Mouse (Mus musculus): ENCODE data around the gene Sfxn2. TPM values are rescaled to one million over a fixed set of nuclear protein-coding genes. Genes with fewer than 3 reads are reported as not detected.

Sfxn2 gene
- polyA plus RNA-seq, 1 experiment = 1.3 TPM

DNA sequence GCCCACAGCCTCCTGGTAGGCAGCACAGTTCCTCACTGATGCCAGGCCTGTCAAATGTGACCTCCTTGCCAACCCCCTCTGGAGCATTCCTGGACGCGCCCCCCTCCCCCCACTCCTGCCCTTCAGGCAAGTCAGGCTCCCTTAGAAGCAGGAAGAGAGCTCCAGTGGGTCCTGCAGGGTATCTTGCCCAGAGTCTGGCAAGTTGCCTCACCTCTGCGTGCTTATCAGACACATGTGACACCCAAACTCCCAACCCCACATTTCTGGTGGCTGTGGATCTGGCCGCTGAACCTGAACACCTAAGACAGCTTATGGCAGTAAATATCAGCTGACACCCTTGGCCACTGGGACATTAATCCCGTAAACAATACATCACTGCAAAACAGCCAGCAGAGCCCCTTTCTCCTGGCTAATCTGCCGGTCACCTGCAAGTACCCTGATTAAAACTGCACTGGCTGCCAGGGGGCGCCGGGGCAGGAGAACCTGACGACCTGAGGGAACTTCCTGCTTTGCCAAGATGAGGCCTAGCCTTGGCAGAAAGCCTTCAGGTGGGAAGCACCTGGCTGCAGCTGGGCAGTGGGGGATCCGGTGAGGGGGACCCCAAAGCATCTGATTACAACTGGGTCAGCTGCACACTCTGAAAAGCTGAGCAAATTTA, 41.0 kb upstream of the Sfxn2 start:
- peak overlapping the region; percentile 35; the same call in 1 of the 2 replicates for H3K27ac ChIP-seq (ENCODE audit: insufficient read depth, low read depth, low read length)
- H3K4me3 ChIP-seq (ENCODE audit: low read depth, low read length) = no peak overlapping the region
- no peaks in the 10 kb centered on the region for H3K36me3 ChIP-seq (ENCODE audit: control insufficient read depth, insufficient read depth, low read length)
- H3K4me1 ChIP-seq (ENCODE audit: control insufficient read depth, insufficient read depth, insufficient read length, low read length) = peaks cover 36% of the 10 kb centered on the region
- H3K27me3 ChIP-seq (ENCODE audit: control insufficient read depth, insufficient read depth, low read length) = no peaks in the 10 kb centered on the region
- TF ChIP-seq CTCF (IDR thresholded peaks at IDR 0.05; ENCODE audit: extremely low read depth, insufficient read length, insufficient replicate concordance, low read depth, low read length) (peak; percentile 11; the same call in 1 of the 2 replicates), POLR2A (IDR thresholded peaks at IDR 0.05; ENCODE audit: low read depth, low read length) (no peak)
- 16% methylated on average over 10 of the region's 10 CpGs for WGBS

DNA sequence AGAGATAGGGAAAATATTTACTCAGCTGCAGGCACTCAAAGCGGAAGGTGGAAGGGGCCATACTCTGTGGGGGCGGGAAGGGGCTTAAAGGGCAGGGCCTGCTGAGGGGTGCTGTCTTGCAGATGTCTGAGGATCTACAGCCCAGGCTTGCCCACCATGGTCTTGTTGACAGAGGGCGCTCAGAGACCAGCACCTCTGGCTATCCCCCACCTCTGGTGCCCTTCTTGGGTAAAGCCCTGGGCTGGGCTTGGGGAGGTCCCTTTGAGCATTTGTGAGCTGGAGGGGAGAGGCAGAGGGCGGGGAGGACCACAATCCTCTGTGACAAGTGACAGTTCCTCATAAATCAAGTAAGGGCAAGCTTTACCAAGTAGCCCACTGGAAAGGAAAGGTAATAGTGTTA, 40.1 kb upstream of the Sfxn2 start:
- no peak for TF ChIP-seq POLR2A (IDR thresholded peaks at IDR 0.05; ENCODE audit: low read depth, low read length)
- TF ChIP-seq CTCF (IDR thresholded peaks at IDR 0.05; ENCODE audit: extremely low read depth, insufficient read length, insufficient replicate concordance, low read depth, low read length) = no peak
- WGBS = 51% methylated on average over 4 of the region's 4 CpGs
- H3K4me3 ChIP-seq (ENCODE audit: low read depth, low read length) = no peak overlapping the region
- H3K36me3 ChIP-seq (ENCODE audit: control insufficient read depth, insufficient read depth, low read length) = no peaks in the 10 kb centered on the region
- no peak overlapping the region for H3K27ac ChIP-seq (ENCODE audit: insufficient read depth, low read depth, low read length)
- peaks cover 35% of the 10 kb centered on the region for H3K4me1 ChIP-seq (ENCODE audit: control insufficient read depth, insufficient read depth, insufficient read length, low read length)
- no peaks in the 10 kb centered on the region for H3K27me3 ChIP-seq (ENCODE audit: control insufficient read depth, insufficient read depth, low read length)

DNA sequence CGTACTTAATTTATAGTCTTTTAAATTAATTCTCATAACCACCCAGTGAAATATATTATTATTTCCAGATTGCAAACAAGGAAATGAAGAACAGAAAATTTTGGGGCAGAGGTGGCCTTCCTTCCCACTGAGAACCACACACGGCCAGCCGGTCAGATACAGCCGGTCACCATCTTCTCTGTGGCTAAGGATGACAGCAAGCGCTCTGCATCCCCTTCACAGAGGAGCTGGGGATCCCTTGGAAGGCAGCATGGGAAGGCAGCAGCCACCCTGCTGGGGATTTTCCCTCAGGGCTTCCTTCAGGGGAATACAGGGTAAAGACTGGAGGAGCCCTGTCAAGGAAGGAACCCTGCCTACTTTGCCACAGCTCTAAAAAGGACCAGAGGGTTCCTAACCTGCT, 39.6 kb upstream of the Sfxn2 start:
- Histone ChIP-seq H3K27ac (ENCODE audit: insufficient read depth, low read depth, low read length) (no peak overlapping the region), H3K27me3 (ENCODE audit: control insufficient read depth, insufficient read depth, low read length) (no peaks in the 10 kb centered on the region), H3K4me1 (ENCODE audit: control insufficient read depth, insufficient read depth, insufficient read length, low read length) (peaks cover 32% of the 10 kb centered on the region), H3K36me3 (ENCODE audit: control insufficient read depth, insufficient read depth, low read length) (no peaks in the 10 kb centered on the region), H3K4me3 (ENCODE audit: low read depth, low read length) (no peak overlapping the region)
- TF ChIP-seq POLR2A (IDR thresholded peaks at IDR 0.05; ENCODE audit: low read depth, low read length) (no peak), CTCF (IDR thresholded peaks at IDR 0.05; ENCODE audit: extremely low read depth, insufficient read length, insufficient replicate concordance, low read depth, low read length) (no peak)
- 75% methylated on average over 5 of the region's 5 CpGs for WGBS

DNA sequence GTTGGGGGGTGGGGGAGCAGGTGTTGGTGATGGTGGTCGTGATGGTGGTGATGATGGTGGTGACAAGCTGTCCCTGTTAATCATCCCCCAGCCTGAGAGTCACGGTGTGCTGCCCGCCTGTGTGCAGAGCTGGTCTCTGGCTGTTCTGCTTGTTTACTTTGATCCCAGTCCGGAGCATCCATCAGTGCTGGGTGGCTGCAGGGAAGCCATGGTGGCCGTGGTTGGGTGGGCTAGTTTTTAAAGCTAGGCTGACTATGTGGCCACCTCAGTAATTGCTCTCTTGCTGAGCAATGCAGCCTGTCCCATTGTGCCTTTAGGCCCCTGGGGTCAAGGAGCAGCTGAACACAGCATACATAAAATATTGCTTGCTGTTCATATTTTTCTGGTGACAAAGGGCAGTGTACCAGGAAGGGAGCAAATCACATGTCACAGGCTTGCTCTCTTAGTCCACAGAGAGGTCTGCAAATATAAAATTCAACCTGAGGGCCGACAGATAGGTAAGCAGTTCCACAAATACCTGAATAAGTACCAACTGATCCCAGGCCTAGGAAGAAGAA, 38.5 kb upstream of the Sfxn2 start:
- Histone ChIP-seq H3K27ac (ENCODE audit: insufficient read depth, low read depth, low read length) (peak overlapping the region; percentile 84), H3K4me1 (ENCODE audit: control insufficient read depth, insufficient read depth, insufficient read length, low read length) (peaks cover 26% of the 10 kb centered on the region), H3K4me3 (ENCODE audit: low read depth, low read length) (no peak overlapping the region), H3K36me3 (ENCODE audit: control insufficient read depth, insufficient read depth, low read length) (no peaks in the 10 kb centered on the region), H3K27me3 (ENCODE audit: control insufficient read depth, insufficient read depth, low read length) (no peaks in the 10 kb centered on the region)
- TF ChIP-seq POLR2A (IDR thresholded peaks at IDR 0.05; ENCODE audit: low read depth, low read length) = peak; percentile 15; the same call in 1 of the 2 replicates
- TF ChIP-seq CTCF (IDR thresholded peaks at IDR 0.05; ENCODE audit: extremely low read depth, insufficient read length, insufficient replicate concordance, low read depth, low read length) = no peak
- 49% methylated on average over 6 of the region's 6 CpGs for WGBS

DNA sequence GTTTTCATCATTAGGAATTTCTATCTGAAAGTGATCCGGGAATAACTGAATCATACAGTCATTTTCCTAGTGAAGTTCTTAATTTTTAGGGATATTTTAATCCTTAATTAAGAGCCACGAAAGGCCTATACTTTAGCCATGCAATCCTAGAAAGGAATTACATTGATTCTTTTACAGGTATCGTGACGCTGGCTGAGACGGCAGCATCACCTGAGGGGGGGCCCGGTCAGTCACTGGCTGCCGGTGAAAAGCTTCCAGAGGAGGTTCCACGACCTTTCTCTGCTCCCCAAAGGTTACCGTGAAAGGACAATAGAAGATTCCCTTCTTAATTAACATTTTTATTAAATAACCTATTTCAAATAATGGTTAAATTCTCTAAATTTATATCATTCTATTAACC, 35.8 kb upstream of the Sfxn2 start:
- Histone ChIP-seq H3K4me1 (ENCODE audit: control insufficient read depth, insufficient read depth, insufficient read length, low read length) (peaks cover 21% of the 10 kb centered on the region), H3K27me3 (ENCODE audit: control insufficient read depth, insufficient read depth, low read length) (no peaks in the 10 kb centered on the region), H3K36me3 (ENCODE audit: control insufficient read depth, insufficient read depth, low read length) (no peaks in the 10 kb centered on the region), H3K27ac (ENCODE audit: insufficient read depth, low read depth, low read length) (no peak overlapping the region), H3K4me3 (ENCODE audit: low read depth, low read length) (no peak overlapping the region)
- TF ChIP-seq POLR2A (IDR thresholded peaks at IDR 0.05; ENCODE audit: low read depth, low read length) = no peak
- no peak for TF ChIP-seq CTCF (IDR thresholded peaks at IDR 0.05; ENCODE audit: extremely low read depth, insufficient read length, insufficient replicate concordance, low read depth, low read length)
- 97% methylated on average over 9 of the region's 9 CpGs for WGBS

DNA sequence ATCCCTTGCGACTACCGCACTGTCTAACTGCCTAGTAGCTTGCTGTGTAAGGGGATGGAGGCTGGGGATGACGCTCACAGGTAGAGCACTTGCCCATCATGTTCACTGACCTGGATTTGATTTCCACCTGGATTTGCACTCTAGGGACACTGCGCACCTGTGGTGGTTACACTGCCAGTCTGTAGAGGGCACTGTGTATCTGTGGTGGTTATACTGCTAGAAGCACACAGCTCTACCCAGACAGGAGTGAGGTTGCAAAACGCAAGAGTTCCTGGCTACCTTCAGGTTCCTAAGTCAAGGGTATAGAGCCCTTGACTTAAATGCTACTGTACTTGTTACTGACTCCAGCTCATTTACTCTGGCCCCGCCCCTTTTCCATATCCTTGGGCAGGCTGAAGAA, 35.0 kb upstream of the Sfxn2 start:
- TF ChIP-seq POLR2A (IDR thresholded peaks at IDR 0.05; ENCODE audit: low read depth, low read length) (no peak), CTCF (IDR thresholded peaks at IDR 0.05; ENCODE audit: extremely low read depth, insufficient read length, insufficient replicate concordance, low read depth, low read length) (peak; percentile 26; the same call in 1 of the 2 replicates)
- Histone ChIP-seq H3K4me1 (ENCODE audit: control insufficient read depth, insufficient read depth, insufficient read length, low read length) (peaks cover 16% of the 10 kb centered on the region), H3K36me3 (ENCODE audit: control insufficient read depth, insufficient read depth, low read length) (no peaks in the 10 kb centered on the region), H3K4me3 (ENCODE audit: low read depth, low read length) (no peak overlapping the region), H3K27ac (ENCODE audit: insufficient read depth, low read depth, low read length) (no peak overlapping the region), H3K27me3 (ENCODE audit: control insufficient read depth, insufficient read depth, low read length) (no peaks in the 10 kb centered on the region)
- WGBS = 83% methylated on average over 6 of the region's 6 CpGs

DNA sequence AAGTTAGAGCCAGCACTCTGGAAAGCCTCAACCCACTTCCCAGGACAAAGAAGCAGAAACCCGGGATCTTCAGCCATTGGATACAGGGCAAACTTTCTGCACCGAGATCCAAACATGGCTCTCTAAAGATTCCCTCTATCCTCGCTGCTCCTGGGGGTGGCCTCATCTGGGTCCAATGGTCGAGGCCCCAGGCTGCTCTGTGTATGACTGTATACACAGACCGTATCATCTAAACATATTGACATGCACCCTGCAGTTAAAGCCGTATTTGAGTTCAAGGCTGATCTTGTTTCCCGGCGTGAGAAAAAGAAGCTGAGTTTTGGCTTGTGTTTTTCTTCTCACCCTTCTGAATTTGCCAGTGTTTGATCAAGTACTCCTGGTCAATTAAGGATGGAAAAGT, 30.4 kb upstream of the Sfxn2 start:
- no peak overlapping the region for H3K4me3 ChIP-seq (ENCODE audit: low read depth, low read length)
- WGBS = 62% methylated on average over 8 of the region's 8 CpGs
- no peak for TF ChIP-seq POLR2A (IDR thresholded peaks at IDR 0.05; ENCODE audit: low read depth, low read length)
- no peak for TF ChIP-seq CTCF (IDR thresholded peaks at IDR 0.05; ENCODE audit: extremely low read depth, insufficient read length, insufficient replicate concordance, low read depth, low read length)

More for the DNA sequence above, 30.4 kb upstream of the Sfxn2 start:
- no peaks in the 10 kb centered on the region for H3K36me3 ChIP-seq (ENCODE audit: control insufficient read depth, insufficient read depth, low read length)
- no peaks in the 10 kb centered on the region for H3K27me3 ChIP-seq (ENCODE audit: control insufficient read depth, insufficient read depth, low read length)
- no peaks in the 10 kb centered on the region for H3K4me1 ChIP-seq (ENCODE audit: control insufficient read depth, insufficient read depth, insufficient read length, low read length)
- H3K27ac ChIP-seq (ENCODE audit: insufficient read depth, low read depth, low read length) = no peak overlapping the region
